Mouse (Mus musculus): ENCODE results near the gene Ankib1. TPM values are rescaled to one million over a fixed set of nuclear protein-coding genes. Genes with fewer than 3 reads are reported as not detected.

Gene Ankib1
- polyA plus RNA-seq, 1 experiment from 2014 or later = 18.3 TPM

Small RNAs within 50 kb of the gene (microRNA-seq; reads per million reads assigned to microRNA genes)
- not detected for gene Gm22926
- gene Gm26238 = not detected

Other genes with a start within 250 kb of the Ankib1 start
- 2.0 and 2.4 TPM in 2 replicates for gene 1700109H08Rik, start 231.4 kb downstream of the Ankib1 start, polyA plus RNA-seq (2015; fragmentation: Nextera tagmentation; extraction: Ambion mirVana)
- gene Pex1, start 206.9 kb downstream of the Ankib1 start, polyA plus RNA-seq (2015; fragmentation: Nextera tagmentation; extraction: Ambion mirVana) = 22.2 and 26.8 TPM in 2 replicates
- gene Rbm48, start 206.3 kb downstream of the Ankib1 start, polyA plus RNA-seq (2015; fragmentation: Nextera tagmentation; extraction: Ambion mirVana) = 16.1 and 16.5 TPM in 2 replicates
- not detected in 2 replicates for gene Tmbim7, start 151.7 kb downstream of the Ankib1 start, polyA plus RNA-seq (2015; fragmentation: Nextera tagmentation; extraction: Ambion mirVana)
- 68.8 TPM in 2 replicates for gene Gatad1, start 145.7 kb downstream of the Ankib1 start, polyA plus RNA-seq (2015; fragmentation: Nextera tagmentation; extraction: Ambion mirVana)
- 59.4 and 62.0 TPM in 2 replicates for gene Krit1, start 259 bp upstream of the Ankib1 start, polyA plus RNA-seq (2015; fragmentation: Nextera tagmentation; extraction: Ambion mirVana)
- 0.10 TPM in 2 replicates for gene Lrrd1, start 42.2 kb upstream of the Ankib1 start, polyA plus RNA-seq (2015; fragmentation: Nextera tagmentation; extraction: Ambion mirVana)
- gene Mterf1a, start 91.0 kb upstream of the Ankib1 start, polyA plus RNA-seq (2015; fragmentation: Nextera tagmentation; extraction: Ambion mirVana) = 6.0 and 8.1 TPM in 2 replicates
- 328 and 342 TPM in 2 replicates for gene Akap9, start 125.1 kb upstream of the Ankib1 start, polyA plus RNA-seq (2015; fragmentation: Nextera tagmentation; extraction: Ambion mirVana)